Mouse (Mus musculus): ENCODE measurements around the gene Tk2.
A peak's percentile ranks its signal among the peaks of the same experiment; 100 is the strongest.

Tk2 gene

GRCm38 (mm10) chr8:104219806-104220205, 28.6 kb downstream of the Tk2 start:
- peak; percentile 84 for DNase-seq (ENCODE audit: low read depth)

GRCm38 (mm10) chr8:104219079-104219478, 29.3 kb downstream of the Tk2 start:
- peak; percentile 75 for DNase-seq (ENCODE audit: low read depth)

GRCm38 (mm10) chr8:104217601-104218000, 30.8 kb downstream of the Tk2 start:
- DNase-seq (ENCODE audit: low read depth), result no peak

- DNase-seq (ENCODE audit: low read depth), result no peak
Measured at GRCm38 (mm10) chr8:104205292-104205691, 43.1 kb downstream of the Tk2 start.

GRCm38 (mm10) chr8:104202320-104202719, 46.0 kb downstream of the Tk2 start:
- no peak for DNase-seq (ENCODE audit: low read depth)

GRCm38 (mm10) chr8:104201622-104202021, 46.7 kb downstream of the Tk2 start:
- no peak for DNase-seq (ENCODE audit: low read depth)

- DNase-seq (ENCODE audit: low read depth), result peak; percentile 35
Measured at GRCm38 (mm10) chr8:104199802-104200201, 48.6 kb downstream of the Tk2 start.

GRCm38 (mm10) chr8:104191496-104191895, 56.9 kb downstream of the Tk2 start:
- DNase-seq (ENCODE audit: low read depth), result peak; percentile 18

GRCm38 (mm10) chr8:104190777-104191468, 57.4 kb downstream of the Tk2 start:
- DNase-seq (ENCODE audit: low read depth), result no peak

- DNase-seq (ENCODE audit: low read depth), result no peak
Measured at GRCm38 (mm10) chr8:104188459-104188858, 59.9 kb downstream of the Tk2 start.

- DNase-seq (ENCODE audit: low read depth), result no peak
Measured at GRCm38 (mm10) chr8:104187622-104188021, 60.7 kb downstream of the Tk2 start.

- DNase-seq (ENCODE audit: low read depth), result no peak
Measured at GRCm38 (mm10) chr8:104186827-104187226, 61.5 kb downstream of the Tk2 start.

GRCm38 (mm10) chr8:104184905-104185304, 63.5 kb downstream of the Tk2 start:
- no peak for DNase-seq (ENCODE audit: low read depth)

GRCm38 (mm10) chr8:104177054-104177453, 71.3 kb downstream of the Tk2 start:
- DNase-seq (ENCODE audit: low read depth), result no peak

Data from 416B (cell line).